Mouse (Mus musculus) kidney, adult 9 months (tissue): ENCODE results near the gene Golga7b.

Experiments used
- DNase-seq: peaks from one replicate; pipeline ENCODE4 v3.0.0; 2022

Golga7b gene

GRCm38 (mm10) chr19:42247519-42247918 lies at the start of gene Golga7b:
TSS of gene Golga7b (plus strand) at chr19:42247574.
- no peak for DNase-seq

GRCm38 (mm10) chr19:42198026-42198425 lies 49.3 kb upstream of the Golga7b start:
- DNase-seq, result no peak

GRCm38 (mm10) chr19:42201696-42202381 lies 45.5 kb upstream of the Golga7b start, which contains the start of gene Sfrp5:
TSS of gene Sfrp5 (minus strand) at chr19:42202252.
- DNase-seq, result no peak

GRCm38 (mm10) chr19:42202467-42202866 lies 44.9 kb upstream of the Golga7b start:
- no peak for DNase-seq

- DNase-seq, result no peak
Measured at GRCm38 (mm10) chr19:42204306-42204705, 43.1 kb upstream of the Golga7b start.

- no peak for DNase-seq
Measured at GRCm38 (mm10) chr19:42205201-42205600, 42.2 kb upstream of the Golga7b start.

GRCm38 (mm10) chr19:42209485-42209884 lies 37.9 kb upstream of the Golga7b start:
- DNase-seq, result no peak

- DNase-seq, result no peak
Measured at GRCm38 (mm10) chr19:42209976-42210375, 37.4 kb upstream of the Golga7b start.

GRCm38 (mm10) chr19:42211936-42212335 lies 35.4 kb upstream of the Golga7b start:
- no peak for DNase-seq

GRCm38 (mm10) chr19:42214601-42215000 lies 32.8 kb upstream of the Golga7b start:
- DNase-seq, result no peak

- no peak for DNase-seq
Measured at GRCm38 (mm10) chr19:42216699-42217373, 30.5 kb upstream of the Golga7b start.

GRCm38 (mm10) chr19:42217374-42217763 lies 30.0 kb upstream of the Golga7b start:
- peak; percentile 26 for DNase-seq

- DNase-seq, result no peak
Measured at GRCm38 (mm10) chr19:42226451-42226850, 20.9 kb upstream of the Golga7b start.

GRCm38 (mm10) chr19:42229499-42230287 lies 17.7 kb upstream of the Golga7b start:
- no peak for DNase-seq

GRCm38 (mm10) chr19:42230288-42230568 lies 17.1 kb upstream of the Golga7b start:
- no peak for DNase-seq

- DNase-seq, result no peak
Measured at GRCm38 (mm10) chr19:42230986-42231385, 16.4 kb upstream of the Golga7b start.

GRCm38 (mm10) chr19:42237602-42238340 lies 9.6 kb upstream of the Golga7b start:
- no peak for DNase-seq

GRCm38 (mm10) chr19:42238341-42238715 lies 9.0 kb upstream of the Golga7b start:
- no peak for DNase-seq

GRCm38 (mm10) chr19:42240881-42241280 lies 6.5 kb upstream of the Golga7b start:
- DNase-seq, result no peak

GRCm38 (mm10) chr19:42243401-42243800 lies 4.0 kb upstream of the Golga7b start:
- DNase-seq, result no peak

- DNase-seq, result no peak
Measured at GRCm38 (mm10) chr19:42246626-42247025, 748 bp upstream of the Golga7b start.

GRCm38 (mm10) chr19:42249976-42250914 lies 2.9 kb downstream of the Golga7b start:
- DNase-seq, result no peak
